Mouse (Mus musculus) CH12.LX (cell line): ENCODE measurements at regions not wholly inside any gene's neighbourhood (a gene's known extent, or its start where the extent isn't known, plus 50 kb on each side); places are given as distances from the start of the nearest gene placed in this dataset.

ENCODE experiments used
- DNase-seq: peaks from one replicate; pipeline ENCODE4 v3.0.0-alpha.2; 2013; ENCODE audit errors: extremely low read depth
- H3K27ac ChIP-seq: 2 replicates; pipeline ENCODE4 v1.5.1; 2012; ENCODE audit warnings: low read depth, mild to moderate bottlenecking, control low read depth, moderate library complexity; ENCODE audit not compliant: insufficient read depth
- H3K27me3 ChIP-seq: replicated peaks from 2 replicates; pipeline ENCODE3; 2012; ENCODE audit warnings: inconsistent platforms
- H3K36me3 ChIP-seq, 2 experiments: replicated peaks in 1 of 2; 2 replicates each; pipeline versions ENCODE3 to v1.6.1; 2012; ENCODE audit warnings: inconsistent platforms in 1 of 2, low read length in 1 of 2, mild to moderate bottlenecking in 1 of 2, mixed read lengths in 1 of 2, moderate library complexity in 1 of 2; ENCODE audit not compliant: control insufficient read depth in 1 of 2, insufficient read depth in 1 of 2
- H3K4me1 ChIP-seq, 2 experiments: 2 replicates each; pipeline ENCODE4 v1.6.1; 2012; ENCODE audit warnings: inconsistent platforms in 1 of 2, moderate library complexity in 1 of 2; ENCODE audit not compliant: insufficient read depth in 2 of 2, control insufficient read depth in 1 of 2
- H3K4me2 ChIP-seq: 2 replicates; pipeline ENCODE4 v1.6.1; 2012; ENCODE audit warnings: low read depth, mild to moderate bottlenecking, control low read depth; ENCODE audit not compliant: poor library complexity, insufficient read depth, severe bottlenecking
- H3K4me3 ChIP-seq, 3 experiments: fragments of 150-350 bp in 1 of 3; sonication (generic) in 1 of 3; replicated peaks in 1 of 3; 2 replicates each; pipeline versions ENCODE3 to v1.5.1; 2011 to 2012; ENCODE audit warnings: low read depth in 2 of 3, low read length in 2 of 3, mild to moderate bottlenecking in 2 of 3, moderate library complexity in 2 of 3, control low read depth in 1 of 3, improper control_type of control experiment in 1 of 3, inconsistent platforms in 1 of 3, mixed read lengths in 1 of 3; ENCODE audit not compliant: poor library complexity in 1 of 3
- H3K79me2 ChIP-seq: replicated peaks from 2 replicates; pipeline ENCODE4 v1.6.1; 2012; ENCODE audit warnings: mild to moderate bottlenecking, moderate library complexity; ENCODE audit not compliant: control insufficient read depth, poor library complexity, insufficient read depth, severe bottlenecking; ENCODE audit errors: extremely low read depth
- H3K9ac ChIP-seq: 2 replicates; pipeline ENCODE4 v1.6.1; 2012; ENCODE audit warnings: low read depth, mild to moderate bottlenecking, control low read depth, moderate library complexity; ENCODE audit not compliant: insufficient read depth
- H3K9me3 ChIP-seq: replicated peaks from 2 replicates; pipeline ENCODE3; 2012; ENCODE audit warnings: low read length, inconsistent platforms, mixed read lengths
- CHD1 ChIP-seq: IDR thresholded peaks from 2 replicates; pipeline ENCODE4 v1.6.1; 2012; ENCODE audit warnings: low read depth, low read length, improper control_type of control experiment, inconsistent platforms
- EP300 ChIP-seq: IDR thresholded peaks from 2 replicates; pipeline ENCODE4 v1.6.1; 2011; ENCODE audit warnings: low read length, improper control_type of control experiment
- ETS1 ChIP-seq: conservative IDR thresholded peaks from 2 replicates; pipeline ENCODE4 v1.6.1; 2012; ENCODE audit warnings: low read depth, mild to moderate bottlenecking, inconsistent platforms, low read length, improper control_type of control experiment, moderate library complexity
- HCFC1 ChIP-seq: IDR thresholded peaks from 2 replicates; pipeline ENCODE4 v1.6.1; 2012; ENCODE audit warnings: low read depth, mild to moderate bottlenecking, inconsistent platforms, low read length, improper control_type of control experiment
- IRF4 ChIP-seq: IDR thresholded peaks from 2 replicates; pipeline ENCODE4 v1.6.1; 2014; ENCODE audit warnings: low read depth, mild to moderate bottlenecking, inconsistent platforms, low read length, improper control_type of control experiment
- JUN ChIP-seq: IDR thresholded peaks from 2 replicates; pipeline ENCODE4 v1.6.1; 2011; ENCODE audit warnings: low read depth, mild to moderate bottlenecking, low read length, improper control_type of control experiment, moderate library complexity; ENCODE audit not compliant: insufficient read depth
- KAT2A ChIP-seq: IDR thresholded peaks from 2 replicates; pipeline ENCODE4 v1.6.1; 2012; ENCODE audit warnings: low read length, improper control_type of control experiment, inconsistent platforms; ENCODE audit not compliant: insufficient replicate concordance
- MAX ChIP-seq: IDR thresholded peaks from 2 replicates; pipeline ENCODE4 v1.6.1; 2011; ENCODE audit warnings: low read length, improper control_type of control experiment
- MXI1 ChIP-seq: IDR thresholded peaks from 2 replicates; pipeline ENCODE4 v1.6.1; 2011; ENCODE audit warnings: mild to moderate bottlenecking, low read depth, low read length, improper control_type of control experiment
- MYC ChIP-seq: IDR thresholded peaks from 2 replicates; pipeline ENCODE4 v1.6.1; 2011; ENCODE audit warnings: low read depth, mild to moderate bottlenecking, improper control_type of control experiment, low read length
- POLR2A ChIP-seq: IDR thresholded peaks from 2 replicates; pipeline ENCODE4 v1.6.1; 2011; ENCODE audit warnings: low read depth, mild to moderate bottlenecking, improper control_type of control experiment, low read length
- POLR2AphosphoS2 ChIP-seq: IDR thresholded peaks from 2 replicates; pipeline ENCODE4 v1.6.1; 2011; ENCODE audit warnings: low read depth, low read length, improper control_type of control experiment
- SIN3A ChIP-seq: IDR thresholded peaks from 2 replicates; pipeline ENCODE4 v1.6.1; 2012; ENCODE audit warnings: low read length, improper control_type of control experiment, inconsistent platforms
- TBP ChIP-seq: conservative IDR thresholded peaks from 2 replicates; pipeline ENCODE4 v1.6.1; 2011; ENCODE audit warnings: low read depth, low read length, improper control_type of control experiment
- UBTF ChIP-seq: IDR thresholded peaks from 2 replicates; pipeline ENCODE4 v1.6.1; 2012; ENCODE audit warnings: low read depth, mild to moderate bottlenecking, inconsistent platforms, low read length, improper control_type of control experiment, moderate library complexity
- USF2 ChIP-seq: conservative IDR thresholded peaks from 2 replicates; pipeline ENCODE4 v1.6.1; 2011; ENCODE audit warnings: low read depth, low read length, improper control_type of control experiment
- ZMIZ1 ChIP-seq: IDR thresholded peaks from 2 replicates; pipeline ENCODE4 v1.6.1; 2012; ENCODE audit warnings: low read depth, mild to moderate bottlenecking, inconsistent platforms, low read length, improper control_type of control experiment
- ZNF384 ChIP-seq: IDR thresholded peaks from 2 replicates; pipeline ENCODE4 v1.6.1; 2012; ENCODE audit warnings: low read depth, low read length, improper control_type of control experiment, inconsistent platforms
- dilution Hi-C: fragments of 300-500 bp; cut with MboI; formaldehyde crosslinking; loops from 2 replicates; pipeline ENCODE4 v1.14.3; 2020; ENCODE audit warnings: low sequenced_read_pairs; ENCODE audit not compliant: extremely low pct_unique_long_range_greater_than_20kb, extremely low pct_ligation_motif_present
- in situ Hi-C: fragments of 300-500 bp; cut with MboI; formaldehyde crosslinking; loops from 3 replicates; pipeline ENCODE4 v1.14.3; 2019; ENCODE audit warnings: low sequenced_read_pairs, low pct_ligation_motif_present, low pct_unique_long_range_greater_than_20kb, mixed read lengths

DNA sequence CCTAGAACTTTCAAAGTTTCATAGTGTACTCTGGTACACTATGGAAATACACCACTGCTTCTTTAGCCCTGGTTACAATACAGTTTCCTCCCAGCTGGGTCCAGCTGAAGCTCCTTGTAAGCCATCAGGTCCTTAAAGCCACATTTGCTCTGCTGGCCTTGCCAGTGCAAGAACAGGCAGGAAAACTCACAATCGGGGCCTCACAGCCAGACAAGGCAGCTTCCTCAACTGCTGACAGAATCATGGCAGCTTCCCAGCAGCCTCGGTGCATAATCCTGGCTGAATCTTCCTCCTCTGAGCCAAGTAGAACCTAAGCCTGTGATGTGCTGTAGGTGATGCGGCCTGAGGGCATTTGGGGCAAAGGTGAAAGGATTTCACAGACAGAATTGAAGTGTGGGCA, 320.5 kb upstream of the Zmiz1 start:
- Histone ChIP-seq H3K79me2 (no peaks in the 10 kb centered on the region), H3K36me3 (no peaks in the 10 kb centered on the region), H3K4me3 (no peak overlapping the region), H3K27me3 (no peaks in the 10 kb centered on the region), H3K9me3 (no peaks in the 10 kb centered on the region), H3K4me2 (no peak overlapping the region), H3K4me1 (peaks cover 0 to 6% of the 10 kb centered on the region in 2 experiments; a peak in 1 of 4 replicates), H3K27ac (no peak overlapping the region)
- in situ Hi-C loops (no loop called here), dilution Hi-C loops (no loop called here)
- TF ChIP-seq UBTF: no peak
- no peak for TF ChIP-seq EP300
- no peak for TF ChIP-seq JUN
- TF ChIP-seq MAX: no peak
- no peak for TF ChIP-seq KAT2A
- no peak for TF ChIP-seq POLR2A
- no peak for TF ChIP-seq USF2
- no peak for TF ChIP-seq IRF4
- no peak for TF ChIP-seq POLR2AphosphoS2
- no peak for TF ChIP-seq MXI1
- no peak for TF ChIP-seq HCFC1
- no peak for TF ChIP-seq CHD1
- TF ChIP-seq, all 38 proteins: peak for 0
- no peak for DNase-seq
- H3K9ac ChIP-seq: no peak overlapping the region

DNA sequence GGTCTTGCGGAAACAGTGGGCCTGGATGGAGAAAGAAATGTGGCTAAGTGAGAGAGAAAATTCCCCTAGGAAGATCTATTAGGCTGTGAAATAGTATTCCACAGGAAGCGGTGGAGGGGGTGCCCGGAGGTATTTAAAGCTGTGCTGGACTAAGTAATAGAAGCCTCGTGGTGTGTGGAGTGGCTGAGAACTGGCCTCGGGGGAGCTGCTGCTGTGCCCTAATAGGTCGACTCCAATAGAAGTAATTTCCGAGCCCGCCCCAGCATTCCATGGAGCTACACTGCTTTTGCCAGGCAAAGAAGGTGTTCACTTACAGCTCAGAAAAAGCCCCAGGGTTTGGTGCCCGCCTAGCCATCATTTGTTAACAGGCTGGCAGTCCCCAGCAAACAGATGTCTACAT, 317.1 kb upstream of the Zmiz1 start:
- Histone ChIP-seq H3K36me3 (no peaks in the 10 kb centered on the region), H3K9ac (no peak overlapping the region), H3K4me1 (no peaks in the 10 kb centered on the region), H3K79me2 (0 out of 2 replicates have a peak, but pooled peaks cover 2% of the 10 kb centered on the region)
- in situ Hi-C loops: no loop called here
- DNase-seq: no peak
- TF ChIP-seq KAT2A (no peak), ZNF384 (no peak), MYC (no peak), UBTF (no peak), JUN (no peak), TBP (no peak), ETS1 (no peak), ZMIZ1 (no peak), MXI1 (no peak), SIN3A (no peak)
- TF ChIP-seq, all 38 proteins: peak for 0
- Histone ChIP-seq H3K4me3 (no peak overlapping the region), H3K4me2 (no peak overlapping the region), H3K9me3 (no peaks in the 10 kb centered on the region), H3K27ac (no peak overlapping the region), H3K27me3 (no peaks in the 10 kb centered on the region)
- dilution Hi-C loops: no loop called here
